Mouse (Mus musculus) right cerebral cortex, postnatal 4 days (tissue): Measurements from ENCODE around the gene Slc37a2.

Experiments used
- DNase-seq: peaks from one replicate; pipeline ENCODE4 v3.0.0-alpha.2; 2022

Gene Slc37a2

DNA sequence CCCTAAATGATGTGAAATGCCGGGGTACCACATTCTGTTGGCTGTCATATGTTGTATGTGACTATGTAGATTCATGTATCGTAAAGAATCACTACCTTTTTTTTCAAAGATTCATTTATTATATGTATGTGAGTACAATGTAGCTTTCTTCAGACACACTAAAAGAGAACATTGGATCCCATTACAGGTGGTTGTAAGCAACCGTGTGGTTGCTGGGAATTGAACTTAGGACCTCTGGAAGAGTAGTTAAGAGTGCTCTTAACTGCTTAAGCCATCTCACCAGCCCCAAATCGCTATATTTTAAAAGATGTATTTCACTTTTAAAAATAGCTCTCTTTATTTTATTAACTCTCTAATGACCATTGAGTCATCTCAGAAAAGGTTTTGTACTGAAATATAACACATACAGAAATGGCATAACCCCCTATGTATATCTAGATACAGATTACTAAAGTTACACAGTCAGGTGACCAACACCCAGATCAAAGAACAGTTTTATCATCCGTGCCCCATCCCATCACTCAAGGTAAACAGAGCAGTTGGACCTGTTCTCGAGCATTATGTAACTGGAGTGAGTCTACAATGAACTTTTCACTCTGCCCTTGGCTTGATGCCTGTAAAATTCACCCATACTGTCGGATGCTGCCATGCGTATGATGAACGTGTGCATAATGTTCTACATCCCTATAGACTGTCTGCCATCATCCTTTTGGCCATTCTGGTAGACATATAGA is 41.0 kb downstream of the Slc37a2 start:
- DNase-seq = no peak

DNA sequence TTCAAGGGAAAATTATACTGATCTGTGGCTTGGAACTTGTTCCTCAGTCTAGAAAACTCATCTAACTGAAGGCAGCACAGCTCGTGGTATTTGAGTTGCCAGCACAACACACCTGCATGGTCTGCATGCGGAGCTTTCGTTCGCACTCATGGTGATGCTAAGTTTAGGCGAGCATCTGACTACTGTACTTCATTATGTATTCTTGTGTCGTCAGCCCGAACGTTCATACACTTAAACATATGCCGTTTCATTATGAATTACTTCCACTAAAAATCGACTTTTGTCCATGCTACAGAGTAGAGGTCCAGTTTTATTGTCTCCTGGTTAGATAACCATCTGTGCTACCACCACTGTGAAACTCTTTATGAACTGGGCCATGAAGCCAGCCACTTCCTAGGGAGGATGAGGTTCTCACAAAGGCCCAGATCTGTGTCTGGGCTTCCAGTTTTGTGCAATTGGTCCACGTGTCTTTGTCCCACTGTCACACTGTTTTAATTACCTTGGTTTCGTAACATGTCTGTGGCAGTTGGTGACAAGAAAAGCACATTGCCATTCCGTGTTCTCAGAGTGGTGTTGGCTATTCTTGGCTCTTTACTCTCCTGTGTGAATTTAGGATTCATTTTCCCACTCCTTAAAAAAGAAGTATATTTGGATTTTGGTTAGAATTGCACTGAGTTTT is 42.3 kb downstream of the Slc37a2 start:
- DNase-seq = no peak

DNA sequence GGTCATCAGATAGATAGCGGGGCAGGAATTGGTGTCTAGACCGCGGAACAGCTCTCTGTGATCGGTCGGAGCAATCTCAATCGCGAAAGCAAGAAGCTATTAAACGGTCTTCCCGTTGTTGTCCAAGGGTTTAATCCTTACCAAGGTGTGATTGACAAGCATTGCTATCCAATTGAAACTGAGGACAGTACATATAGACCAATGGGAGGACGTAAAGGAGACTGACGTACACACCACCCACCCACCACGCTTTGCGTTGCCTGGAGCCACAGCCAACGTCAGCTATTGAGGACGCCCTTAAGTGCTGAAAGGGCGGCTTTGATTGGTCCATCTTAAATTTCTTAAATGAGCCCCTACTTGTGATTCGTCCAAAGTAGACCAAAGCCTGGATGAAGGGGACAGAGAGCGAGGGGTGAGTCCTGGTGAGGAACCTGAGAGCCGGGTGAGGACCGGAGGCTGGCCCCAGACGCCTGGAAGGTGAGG is 47.6 kb downstream of the Slc37a2 start, which contains the start of gene Tmem218:
Gene Tmem218, plus strand, starts transcription at position 295 of the 483 bp plus-strand sequence.
- peak; percentile 74 for DNase-seq

DNA sequence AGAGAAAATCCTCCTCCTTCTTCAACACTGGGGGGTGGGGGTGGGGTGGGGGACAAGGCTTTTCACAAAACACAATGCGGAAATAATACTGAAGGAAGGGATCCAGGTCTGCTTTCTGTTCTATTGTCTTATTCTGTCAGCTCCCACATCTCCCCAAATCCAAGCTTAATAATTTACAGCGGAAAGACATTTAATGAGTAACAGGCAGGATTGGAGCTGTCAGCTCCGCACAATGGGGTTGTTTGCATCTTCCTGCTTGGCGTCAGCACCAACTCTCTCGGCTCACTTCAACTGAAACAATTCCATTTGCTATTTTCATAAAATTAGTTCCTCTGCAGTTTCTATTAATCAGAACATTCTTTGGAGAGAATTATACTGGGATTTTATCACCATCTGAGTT is 51.7 kb downstream of the Slc37a2 start:
- no peak for DNase-seq

DNA sequence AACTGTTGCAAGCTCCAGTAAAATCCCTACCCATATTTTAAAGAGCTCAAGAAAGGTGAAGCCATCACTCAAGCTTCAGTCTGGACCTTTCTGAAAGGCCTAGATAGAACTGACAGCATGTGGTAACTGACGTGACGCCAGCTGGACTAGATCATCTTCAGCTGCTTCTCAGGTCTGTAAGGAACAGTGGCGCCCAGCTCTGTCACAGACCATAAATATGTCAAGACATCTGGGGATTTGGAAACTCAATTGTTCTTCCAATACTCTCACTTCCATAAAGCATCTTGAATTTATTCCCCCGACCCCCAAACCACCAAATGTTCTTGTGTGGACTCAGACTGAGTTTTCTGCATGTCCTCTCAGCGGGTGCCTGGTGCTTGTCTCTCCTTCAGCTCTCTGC is 55.1 kb downstream of the Slc37a2 start:
- DNase-seq = no peak

DNA sequence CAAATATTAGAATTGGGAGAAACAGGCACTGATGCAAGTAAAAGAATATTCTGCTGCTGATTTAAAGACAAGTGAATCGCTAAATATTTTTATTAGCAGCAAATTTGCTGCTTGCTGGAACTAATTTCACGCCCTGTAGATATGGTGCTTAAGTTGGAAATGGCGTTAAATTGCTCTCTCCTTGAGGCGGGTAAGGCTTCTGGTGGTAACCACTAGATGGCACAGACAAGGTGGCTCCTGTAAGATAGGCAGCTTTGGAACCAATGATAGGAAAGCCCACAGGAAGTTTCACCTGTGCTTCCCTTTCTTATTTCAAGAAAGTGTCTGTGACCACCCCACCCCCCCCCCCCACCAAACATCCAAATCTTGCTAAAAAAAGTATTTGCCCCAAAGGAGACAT is 58.5 kb downstream of the Slc37a2 start:
- DNase-seq = no peak

DNA sequence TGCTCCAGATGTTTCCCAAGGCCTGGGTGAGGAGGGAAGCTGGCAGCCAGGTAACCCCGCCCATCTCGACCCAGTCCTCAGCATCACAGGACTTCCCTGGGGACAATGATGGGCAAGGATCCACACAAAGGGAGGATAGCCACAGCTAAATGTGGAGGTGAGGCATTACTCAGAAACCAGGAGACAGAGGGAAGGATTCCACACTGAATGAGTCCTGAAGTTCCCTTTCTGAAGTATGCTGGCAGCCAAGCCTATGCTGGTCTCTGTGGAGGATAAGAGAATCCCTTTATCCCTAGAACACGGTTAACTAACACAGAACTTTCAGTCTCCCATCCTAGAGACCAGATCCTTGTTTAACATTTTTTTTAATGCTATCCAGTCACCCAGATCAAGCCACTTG is 67.5 kb downstream of the Slc37a2 start:
- DNase-seq = no peak

DNA sequence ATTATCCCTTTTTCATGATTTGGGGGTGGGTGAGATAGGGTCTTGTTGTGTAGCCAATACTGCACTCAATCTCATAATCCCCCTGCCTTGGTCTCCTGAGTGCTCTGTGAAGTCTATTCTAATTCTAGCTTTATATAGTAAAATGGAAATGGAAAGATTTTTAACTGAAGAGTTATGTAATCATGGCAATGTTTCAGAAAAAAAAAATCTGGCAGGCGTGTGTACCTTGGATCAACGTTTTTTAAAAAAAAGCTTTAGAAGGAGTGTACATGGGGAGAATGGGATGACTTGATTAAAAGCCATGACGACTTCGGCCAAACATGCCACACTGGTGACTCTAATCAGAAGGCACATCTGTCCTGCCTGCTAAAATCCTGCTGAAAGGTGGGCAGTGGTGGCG is 68.1 kb downstream of the Slc37a2 start:
- DNase-seq = no peak

DNA sequence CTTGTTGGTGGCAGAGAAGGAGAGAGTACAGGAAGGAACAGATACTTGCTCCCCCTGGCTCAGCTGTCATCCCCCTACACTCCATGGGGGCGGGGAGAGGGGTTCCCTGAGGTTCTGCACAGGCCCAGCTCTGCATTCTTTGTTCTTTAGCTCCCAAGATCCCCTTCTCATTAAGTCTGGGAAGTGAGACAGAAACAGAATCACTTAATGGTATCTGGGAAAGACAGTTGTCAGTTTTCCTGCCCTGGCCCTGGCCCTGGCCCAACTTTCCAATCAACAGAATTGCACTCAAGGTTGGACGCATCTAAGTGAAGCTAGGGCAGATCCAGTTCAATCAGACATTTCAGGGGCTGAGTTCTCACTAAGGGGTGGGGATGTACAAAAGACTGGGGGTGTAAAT is 72.4 kb downstream of the Slc37a2 start:
- DNase-seq = no peak

DNA sequence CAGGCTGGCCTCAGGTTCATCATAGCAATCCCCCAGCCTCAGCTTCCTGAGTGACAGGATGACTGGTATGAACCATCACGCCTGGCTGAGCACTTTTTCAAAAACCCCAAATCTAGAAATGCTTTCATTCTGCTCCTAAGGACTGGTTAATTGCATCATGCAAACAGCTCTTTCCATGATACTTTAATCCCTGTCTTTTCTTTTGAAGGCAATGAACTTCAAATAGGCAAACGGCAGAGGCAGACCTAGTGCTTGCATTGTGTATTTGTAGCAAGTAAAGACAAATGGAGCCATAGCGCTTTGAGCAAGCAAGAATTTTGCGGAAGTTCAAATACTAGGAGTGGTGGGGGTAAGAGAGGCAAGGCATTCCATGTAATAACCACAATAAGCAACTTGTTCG is 73.9 kb downstream of the Slc37a2 start:
- DNase-seq = no peak

DNA sequence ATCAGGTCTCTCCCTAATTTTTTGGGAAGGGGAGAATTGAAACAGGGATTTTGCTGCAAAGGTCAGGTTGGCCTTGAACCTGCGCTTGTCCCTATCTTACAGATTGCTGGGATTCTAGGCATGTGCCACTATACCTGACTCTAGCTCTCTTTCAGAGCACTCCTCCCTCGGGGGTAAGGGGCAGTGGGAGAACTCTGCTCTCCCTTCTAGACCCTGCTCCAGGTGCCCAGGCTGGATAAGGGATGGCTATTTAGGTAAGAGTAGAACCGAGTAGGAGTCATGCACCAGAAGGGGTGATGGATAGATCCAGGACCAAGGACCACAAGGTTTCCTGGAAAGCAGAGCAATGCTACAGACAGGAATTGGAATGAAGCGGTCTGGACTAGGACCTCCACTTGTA is 75.9 kb downstream of the Slc37a2 start:
- no peak for DNase-seq

DNA sequence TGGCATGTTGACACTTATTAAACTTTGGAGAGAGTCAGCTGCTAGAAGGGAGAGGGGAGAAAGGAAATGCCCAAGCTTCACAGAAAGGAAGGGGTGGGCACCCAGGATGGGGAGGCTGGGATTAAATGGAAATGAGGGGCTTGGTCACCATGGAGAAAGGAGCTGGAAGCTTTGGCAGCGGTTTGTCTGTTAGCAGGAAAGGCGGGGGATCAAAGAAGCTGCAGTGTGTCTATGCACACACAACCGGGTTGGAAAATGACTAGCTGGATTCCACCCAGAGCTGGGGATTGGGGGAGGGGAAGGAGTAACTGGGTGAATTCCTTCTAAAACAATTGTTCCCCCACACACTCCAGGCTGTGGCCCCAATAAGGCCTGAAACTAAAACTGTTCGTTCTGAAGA is 76.6 kb downstream of the Slc37a2 start:
- DNase-seq = peak; percentile 44
